In genomic region chr4:95138676-95139075, GRCm38 (mm10) we compare ENCODE assay signal across 20 mouse cellular contexts.
DNase-seq lines count a peak whose midpoint lies in the region; ATAC-seq and TF ChIP-seq lines count a peak whose summit lies in the region.
"Had no signal": no experiment of that assay in that cellular context is flagged by ENCODE, and none has a peak within 500 bp of the region (broad histone marks: within the 10 kb centered on the region; RNA-seq: fewer than 3 reads in every experiment).

No protein-coding gene starts in this region.

- H3K4me1 ChIP-seq in kidney, embryonic 16.5 days (ENCODE audit: insufficient read depth, low read length), result peaks cover 20% of the 10 kb centered on the region
- peaks cover 3% of the 10 kb centered on the region; the same call in 1 of the 2 replicates for H3K4me1 ChIP-seq in lung, embryonic 14.5 days (ENCODE audit: insufficient read depth)
- H3K4me1 ChIP-seq in lung, postnatal 0 days (ENCODE audit: insufficient read depth, low read depth, low read length), result 0 out of 2 replicates have a peak, but pooled peaks cover 3% of the 10 kb centered on the region

- no peak overlapping the region for H3K4me2 ChIP-seq in kidney, embryonic 16.5 days (replicated peaks; ENCODE audit: low read depth, low read length)
- H3K4me2 ChIP-seq in lung, embryonic 14.5 days, result no peak overlapping the region
- no peak overlapping the region for H3K4me2 ChIP-seq in lung, postnatal 0 days (replicated peaks; ENCODE audit: low read depth, low read length)
- H3K4me2 ChIP-seq: embryonic facial prominence, embryonic 15.5 days; hindbrain, embryonic 12.5 days had no signal

- no peaks in the 10 kb centered on the region for H3K27me3 ChIP-seq in kidney, embryonic 16.5 days (ENCODE audit: insufficient read depth, low read length)
- H3K27me3 ChIP-seq in lung, embryonic 14.5 days (ENCODE audit: insufficient read depth, low read length), result no peaks in the 10 kb centered on the region
- H3K27me3 ChIP-seq in lung, postnatal 0 days (replicated peaks; ENCODE audit: insufficient read depth, low read length), result no peaks in the 10 kb centered on the region
- H3K27me3 ChIP-seq: embryonic facial prominence, embryonic 15.5 days had no signal

- no peaks in the 10 kb centered on the region for H3K9me3 ChIP-seq in kidney, embryonic 16.5 days (ENCODE audit: low read length)
- H3K9me3 ChIP-seq in lung, embryonic 14.5 days (ENCODE audit: low read depth, low read length), result no peaks in the 10 kb centered on the region
- H3K9me3 ChIP-seq in lung, postnatal 0 days (ENCODE audit: low read length), result no peaks in the 10 kb centered on the region
- H3K9me3 ChIP-seq: embryonic facial prominence, embryonic 15.5 days; forebrain, embryonic 12.5 days; heart, embryonic 10.5 days; hindbrain, embryonic 12.5 days had no signal

- ATAC-seq in kidney, embryonic 16.5 days (ENCODE audit: low FRiP score, low TSS enrichment), result peak; percentile 49
- ATAC-seq in lung, embryonic 14.5 days (ENCODE audit: insufficient read depth), result peak; percentile 74
- ATAC-seq in lung, postnatal 0 days, result no peak

- TF ChIP-seq EP300 in lung, postnatal 0 days (IDR thresholded peaks at IDR 0.05), result no peak

- WGBS in kidney, embryonic 16.5 days, result 40% methylated on average over 2 of the region's 2 CpGs
- WGBS in lung, embryonic 14.5 days, result 19% methylated on average over 2 of the region's 2 CpGs
- 32% methylated on average over 2 of the region's 2 CpGs for WGBS in lung, postnatal 0 days

- H3K27ac ChIP-seq in kidney, embryonic 16.5 days (ENCODE audit: low read length), result no peak overlapping the region
- H3K27ac ChIP-seq in lung, embryonic 14.5 days (ENCODE audit: low read depth), result no peak overlapping the region
- no peak overlapping the region for H3K27ac ChIP-seq in lung, postnatal 0 days (ENCODE audit: low read length)
- H3K27ac ChIP-seq: embryonic facial prominence, embryonic 15.5 days; gastrocnemius, adult 2 months; hindbrain, embryonic 12.5 days had no signal

- TF ChIP-seq CTCF in lung, embryonic 14.5 days (IDR thresholded peaks at IDR 0.05; ENCODE audit: low read depth), result no peak
- no peak for TF ChIP-seq CTCF in lung, postnatal 0 days (IDR thresholded peaks at IDR 0.05)

- no peak overlapping the region for H3K4me3 ChIP-seq in kidney, embryonic 16.5 days (ENCODE audit: low read length)
- H3K4me3 ChIP-seq in lung, embryonic 14.5 days (ENCODE audit: low read depth, low read length), result no peak overlapping the region
- H3K4me3 ChIP-seq in lung, postnatal 0 days (ENCODE audit: low read depth, low read length), result no peak overlapping the region
- H3K4me3 ChIP-seq: embryonic facial prominence, embryonic 15.5 days; erythroblast, embryonic 14.5 days; forebrain, embryonic 12.5 days; gastrocnemius, adult 2 months; heart, embryonic 10.5 days; hindbrain, embryonic 12.5 days had no signal

- H3K36me3 ChIP-seq in kidney, embryonic 16.5 days (ENCODE audit: insufficient read depth, low read length), result no peaks in the 10 kb centered on the region
- H3K36me3 ChIP-seq in lung, embryonic 14.5 days (ENCODE audit: insufficient read depth), result no peaks in the 10 kb centered on the region
- H3K36me3 ChIP-seq in lung, postnatal 0 days (ENCODE audit: insufficient read depth, low read length), result no peaks in the 10 kb centered on the region
- H3K36me3 ChIP-seq: embryonic facial prominence, embryonic 15.5 days; forebrain, embryonic 12.5 days; heart, embryonic 10.5 days; hindbrain, embryonic 12.5 days had no signal

- DNase-seq in heart, adult 11 months, result peak; percentile 55
- DNase-seq in heart, adult 18-20 months, result no peak
- no peak for DNase-seq in kidney, postnatal 14 days
- DNase-seq in lung, embryonic 14.5 days, result peak; percentile 21
- DNase-seq in lung, postnatal 0 days (ENCODE audit: low spot score), result no peak
- DNase-seq: adrenal gland, adult 2 months; adrenal gland, postnatal 25 days; cerebellum, adult 18-20 months; cerebellum, adult 9-11 months; cerebellum, postnatal 36 days; gastrocnemius, adult 2 months; gastrocnemius, postnatal 25 days; heart, postnatal 10 days; heart, postnatal 4 days had no signal

- H3K9ac ChIP-seq in kidney, embryonic 16.5 days (replicated peaks; ENCODE audit: low read length), result no peak overlapping the region
- H3K9ac ChIP-seq in lung, embryonic 14.5 days, result no peak overlapping the region
- no peak overlapping the region for H3K9ac ChIP-seq in lung, postnatal 0 days (replicated peaks; ENCODE audit: low read depth)
- H3K9ac ChIP-seq: embryonic facial prominence, embryonic 15.5 days; forebrain, embryonic 12.5 days; hindbrain, embryonic 12.5 days had no signal

Comparison
In these comparisons a context has a peak if more than half of its experiments do, and no peak if none do; other contexts are left out.
1. DNase-seq: peak in heart, adult 11 months (single experiment) and lung, embryonic 14.5 days (single experiment); none in heart, adult 18-20 months (0 of 2), kidney, postnatal 14 days (single experiment) and lung, postnatal 0 days (single experiment).